Mouse (Mus musculus): Measurements from ENCODE around the gene Ppp2r5c.

Gene Ppp2r5c

GRCm38 (mm10) chr12:110520236-110520987 is 73.5 kb downstream of the Ppp2r5c start:
- no peak for DNase-seq

GRCm38 (mm10) chr12:110523526-110523925 is 76.6 kb downstream of the Ppp2r5c start:
- no peak for DNase-seq

- no peak for DNase-seq
Measured at GRCm38 (mm10) chr12:110532711-110533110, 85.8 kb downstream of the Ppp2r5c start.

GRCm38 (mm10) chr12:110533151-110533550 is 86.2 kb downstream of the Ppp2r5c start:
- DNase-seq: no peak

- no peak for DNase-seq
Measured at GRCm38 (mm10) chr12:110533832-110534231, 86.9 kb downstream of the Ppp2r5c start.

GRCm38 (mm10) chr12:110535361-110535760 is 88.4 kb downstream of the Ppp2r5c start:
- DNase-seq: no peak

GRCm38 (mm10) chr12:110537751-110538150 is 90.8 kb downstream of the Ppp2r5c start:
- peak; percentile 10 for DNase-seq

- no peak for DNase-seq
Measured at GRCm38 (mm10) chr12:110539346-110539745, 92.4 kb downstream of the Ppp2r5c start.

GRCm38 (mm10) chr12:110539798-110540197 is 92.9 kb downstream of the Ppp2r5c start:
- no peak for DNase-seq

- DNase-seq: no peak
Measured at GRCm38 (mm10) chr12:110540273-110540672, 93.4 kb downstream of the Ppp2r5c start.

GRCm38 (mm10) chr12:110541001-110541400 is 94.1 kb downstream of the Ppp2r5c start:
- no peak for DNase-seq

- no peak for DNase-seq
Measured at GRCm38 (mm10) chr12:110541528-110541927, 94.6 kb downstream of the Ppp2r5c start.

GRCm38 (mm10) chr12:110545040-110545701 is 98.3 kb downstream of the Ppp2r5c start:
- no peak for DNase-seq

- no peak for DNase-seq
Measured at GRCm38 (mm10) chr12:110547573-110547972, 100.7 kb downstream of the Ppp2r5c start.

GRCm38 (mm10) chr12:110549437-110550112 is 102.7 kb downstream of the Ppp2r5c start:
- DNase-seq: no peak

GRCm38 (mm10) chr12:110550364-110550763 is 103.4 kb downstream of the Ppp2r5c start:
- DNase-seq: no peak

- DNase-seq: no peak
Measured at GRCm38 (mm10) chr12:110552113-110552512, 105.2 kb downstream of the Ppp2r5c start.

GRCm38 (mm10) chr12:110553362-110553761 is 106.4 kb downstream of the Ppp2r5c start:
- DNase-seq: no peak

- DNase-seq: no peak
Measured at GRCm38 (mm10) chr12:110555536-110556240, 108.8 kb downstream of the Ppp2r5c start.

GRCm38 (mm10) chr12:110556861-110557628 is 110.1 kb downstream of the Ppp2r5c start:
- DNase-seq: no peak

- no peak for DNase-seq
Measured at GRCm38 (mm10) chr12:110558175-110558574, 111.3 kb downstream of the Ppp2r5c start.

GRCm38 (mm10) chr12:110563383-110563782 is 116.5 kb downstream of the Ppp2r5c start:
- DNase-seq: no peak
